Mouse (Mus musculus) embryonic facial prominence, embryonic 15.5 days (tissue): ENCODE data around the gene Sgsm3. TPM values are rescaled to one million over a fixed set of nuclear protein-coding genes. Genes with fewer than 3 reads are reported as not detected.
A peak's percentile ranks its signal among the peaks of the same experiment; 100 is the strongest.

ENCODE experiments used
- ATAC-seq: fragments of 200-750 bp; cut with Nextera tagmentation; 2 replicates; pipeline ENCODE4 v1.8.0; 2017; ENCODE audit warnings: low read depth, moderate TSS enrichment; ENCODE audit not compliant: insufficient number of reproducible peaks, low FRiP score, low TSS enrichment
- H3K27ac ChIP-seq: fragments of 300-500 bp; sonication (generic); replicated peaks from 2 replicates; pipeline ENCODE4 v1.5.1; 2015; ENCODE audit warnings: mild to moderate bottlenecking, inconsistent platforms
- H3K27me3 ChIP-seq: fragments of 300-500 bp; sonication (generic); 2 replicates; pipeline ENCODE4 v1.6.1; 2015; ENCODE audit warnings: inconsistent platforms
- H3K36me3 ChIP-seq: fragments of 300-500 bp; sonication (generic); 2 replicates; pipeline ENCODE4 v1.6.1; 2015; ENCODE audit warnings: mild to moderate bottlenecking, inconsistent platforms
- H3K4me1 ChIP-seq: fragments of 300-500 bp; sonication (generic); 2 replicates; pipeline ENCODE4 v1.6.1; 2015; ENCODE audit warnings: inconsistent platforms
- H3K4me2 ChIP-seq: fragments of 300-500 bp; sonication (generic); replicated peaks from 2 replicates; pipeline ENCODE4 v1.6.1; 2015; ENCODE audit warnings: mild to moderate bottlenecking, inconsistent platforms
- H3K4me3 ChIP-seq: fragments of 300-500 bp; sonication (generic); replicated peaks from 2 replicates; pipeline ENCODE4 v1.5.1; 2015; ENCODE audit warnings: mild to moderate bottlenecking, inconsistent platforms
- H3K9ac ChIP-seq: fragments of 300-500 bp; sonication (generic); 2 replicates; pipeline ENCODE4 v1.6.1; 2015; ENCODE audit warnings: inconsistent platforms
- H3K9me3 ChIP-seq: fragments of 300-500 bp; sonication (generic); replicated peaks from 2 replicates; pipeline ENCODE4 v1.6.1; 2016; ENCODE audit warnings: inconsistent platforms
- WGBS: fragments of 180-500 bp; shearing (Covaris S2); methylation state at CpG from one replicate; pipeline ENCODE4 v1.1.7; 2015; 5-methylcytosine and 5-hydroxymethylcytosine counted together
- microRNA-seq: library from miRNA; unstranded; fragments of <30 nt; microRNA quantifications from one replicate; pipeline ENCODE4, GENCODE M21; 2016; ENCODE audit warnings: borderline number of aligned reads
- polyA plus RNA-seq: library from polyadenylated mRNA; unstranded; fragments of >200 nt; fragmentation: Nextera tagmentation; extraction: Ambion mirVana; gene quantifications from 2 replicates; pipeline ENCODE4 v1.2.1, GENCODE M21; 2015

The Sgsm3 gene
- polyA plus RNA-seq, 1 experiment from 2014 or later: 33.6 TPM

GRCm38 (mm10) chr15:81045336-81045735 lies 67.8 kb downstream of the Sgsm3 start:
- peaks cover 12% of the 10 kb centered on the region for H3K4me1 ChIP-seq
- no peaks in the 10 kb centered on the region for H3K27me3 ChIP-seq
- H3K4me3 ChIP-seq: no peak overlapping the region
- no peak overlapping the region for H3K27ac ChIP-seq
- no peaks in the 10 kb centered on the region for H3K9me3 ChIP-seq
- no peak for ATAC-seq
- WGBS: 88% methylated on average over 4 of the region's 4 CpGs
- no peak overlapping the region for H3K9ac ChIP-seq
- no peak overlapping the region for H3K4me2 ChIP-seq
- H3K36me3 ChIP-seq: peaks cover 12% of the 10 kb centered on the region; the same call in 1 of the 2 replicates

GRCm38 (mm10) chr15:81046061-81046460 lies 68.5 kb downstream of the Sgsm3 start:
- WGBS: 87% methylated on average over 7 of the region's 7 CpGs

GRCm38 (mm10) chr15:81047497-81047896 lies 69.9 kb downstream of the Sgsm3 start:
- H3K36me3 ChIP-seq: peaks cover 12% of the 10 kb centered on the region; the same call in 1 of the 2 replicates
- H3K9ac ChIP-seq: no peak overlapping the region
- no peak overlapping the region for H3K4me2 ChIP-seq
- no peak overlapping the region for H3K27ac ChIP-seq
- peaks cover 13% of the 10 kb centered on the region; the same call in 1 of the 2 replicates for H3K4me1 ChIP-seq
- no peak overlapping the region for H3K4me3 ChIP-seq
- no peaks in the 10 kb centered on the region for H3K9me3 ChIP-seq
- no peak for ATAC-seq
- WGBS: 55% methylated on average over 10 of the region's 10 CpGs
- no peaks in the 10 kb centered on the region for H3K27me3 ChIP-seq

More at GRCm38 (mm10) chr15:81046061-81046460, 68.5 kb downstream of the Sgsm3 start:
- peaks cover 12% of the 10 kb centered on the region; the same call in 1 of the 2 replicates for H3K36me3 ChIP-seq
- H3K4me3 ChIP-seq: no peak overlapping the region
- H3K4me1 ChIP-seq: peaks cover 16% of the 10 kb centered on the region
- no peak for ATAC-seq
- H3K27ac ChIP-seq: no peak overlapping the region
- no peaks in the 10 kb centered on the region for H3K27me3 ChIP-seq
- H3K9ac ChIP-seq: no peak overlapping the region
- no peaks in the 10 kb centered on the region for H3K9me3 ChIP-seq
- no peak overlapping the region for H3K4me2 ChIP-seq

- Histone ChIP-seq H3K36me3 (peaks cover 6% of the 10 kb centered on the region; the same call in 1 of the 2 replicates), H3K4me3 (no peak overlapping the region), H3K27ac (no peak overlapping the region), H3K27me3 (no peaks in the 10 kb centered on the region), H3K4me2 (no peak overlapping the region), H3K9ac (no peak overlapping the region), H3K9me3 (no peaks in the 10 kb centered on the region), H3K4me1 (peaks cover 7% of the 10 kb centered on the region; the same call in 1 of the 2 replicates)
- 66% methylated on average over 6 of the region's 6 CpGs for WGBS
- ATAC-seq: no peak
Measured at GRCm38 (mm10) chr15:81049401-81050053, 72.0 kb downstream of the Sgsm3 start.

- Histone ChIP-seq H3K4me1 (peaks cover 7% of the 10 kb centered on the region; the same call in 1 of the 2 replicates), H3K9ac (no peak overlapping the region), H3K36me3 (no peaks in the 10 kb centered on the region), H3K9me3 (no peaks in the 10 kb centered on the region), H3K27me3 (no peaks in the 10 kb centered on the region), H3K27ac (no peak overlapping the region), H3K4me3 (no peak overlapping the region), H3K4me2 (no peak overlapping the region)
- ATAC-seq: no peak
- WGBS: 40% methylated on average over 3 of the region's 3 CpGs
Measured at GRCm38 (mm10) chr15:81050488-81050887, 72.9 kb downstream of the Sgsm3 start.

GRCm38 (mm10) chr15:81052491-81052890 lies 74.9 kb downstream of the Sgsm3 start:
- Histone ChIP-seq H3K27ac (no peak overlapping the region), H3K9me3 (no peaks in the 10 kb centered on the region), H3K4me1 (peaks cover 7% of the 10 kb centered on the region; the same call in 1 of the 2 replicates), H3K4me3 (no peak overlapping the region), H3K36me3 (no peaks in the 10 kb centered on the region), H3K9ac (no peak overlapping the region), H3K27me3 (no peaks in the 10 kb centered on the region), H3K4me2 (no peak overlapping the region)
- ATAC-seq: no peak
- 96% methylated on average over 5 of the region's 5 CpGs for WGBS

GRCm38 (mm10) chr15:81055488-81055887 lies 77.9 kb downstream of the Sgsm3 start:
- no peaks in the 10 kb centered on the region for H3K36me3 ChIP-seq
- 89% methylated on average over 2 of the region's 2 CpGs for WGBS
- ATAC-seq: no peak

GRCm38 (mm10) chr15:81057736-81058135 lies 80.2 kb downstream of the Sgsm3 start:
- Histone ChIP-seq H3K36me3 (no peaks in the 10 kb centered on the region), H3K4me2 (no peak overlapping the region), H3K4me3 (no peak overlapping the region), H3K27me3 (no peaks in the 10 kb centered on the region), H3K4me1 (peaks cover 15% of the 10 kb centered on the region), H3K9me3 (no peaks in the 10 kb centered on the region), H3K27ac (no peak overlapping the region), H3K9ac (no peak overlapping the region)
- whole genome bisulfite sequencing: 90% methylated on average over 5 of the region's 5 CpGs
- no peak for ATAC-seq

More at GRCm38 (mm10) chr15:81055488-81055887, 77.9 kb downstream of the Sgsm3 start:
- H3K27ac ChIP-seq: no peak overlapping the region
- H3K27me3 ChIP-seq: no peaks in the 10 kb centered on the region
- no peak overlapping the region for H3K4me2 ChIP-seq
- H3K9ac ChIP-seq: no peak overlapping the region
- H3K4me3 ChIP-seq: no peak overlapping the region
- H3K4me1 ChIP-seq: peaks cover 3% of the 10 kb centered on the region; the same call in 1 of the 2 replicates
- H3K9me3 ChIP-seq: no peaks in the 10 kb centered on the region

GRCm38 (mm10) chr15:81060975-81061374 lies 83.4 kb downstream of the Sgsm3 start:
- no peak overlapping the region for H3K4me2 ChIP-seq
- no peak overlapping the region for H3K4me3 ChIP-seq
- H3K36me3 ChIP-seq: no peaks in the 10 kb centered on the region
- H3K27me3 ChIP-seq: no peaks in the 10 kb centered on the region
- H3K27ac ChIP-seq: no peak overlapping the region
- no peak overlapping the region for H3K9ac ChIP-seq
- H3K9me3 ChIP-seq: no peaks in the 10 kb centered on the region
- ATAC-seq: no peak
- WGBS: 92% methylated on average over 2 of the region's 2 CpGs
- H3K4me1 ChIP-seq: peaks cover 19% of the 10 kb centered on the region

Small RNA genes lying within 50 kb of the gene (microRNA-seq; reads per million reads assigned to microRNA genes)
- gene Mir5113: 9.3 reads per million, percentile 28 among the genes with 10 or more reads in this experiment

Other genes starting within 250 kb of the Sgsm3 start
- gene Adsl, start 29.3 kb upstream of the Sgsm3 start, polyA plus RNA-seq: 128 and 136 TPM in 2 replicates
- 30.1 and 33.6 TPM in 2 replicates for gene Mrtfa, start 213.0 kb downstream of the Sgsm3 start, polyA plus RNA-seq